Mouse (Mus musculus) spleen, adult 2 months (tissue): ENCODE measurements around the gene Dnajc21.

ENCODE experiments used
- CTCF ChIP-seq: fragments of 200-500 bp; IDR thresholded peaks from 2 replicates; pipeline ENCODE4 v1.5.1; 2011; ENCODE audit warnings: mild to moderate bottlenecking, inconsistent platforms; ENCODE audit not compliant: insufficient read depth, insufficient read length, insufficient replicate concordance; ENCODE audit errors: extremely low read depth
- POLR2A ChIP-seq: fragments of 200-500 bp; IDR thresholded peaks from 2 replicates; pipeline ENCODE4 v1.6.1; 2011; ENCODE audit warnings: low read depth, low read length, inconsistent platforms

DNA sequence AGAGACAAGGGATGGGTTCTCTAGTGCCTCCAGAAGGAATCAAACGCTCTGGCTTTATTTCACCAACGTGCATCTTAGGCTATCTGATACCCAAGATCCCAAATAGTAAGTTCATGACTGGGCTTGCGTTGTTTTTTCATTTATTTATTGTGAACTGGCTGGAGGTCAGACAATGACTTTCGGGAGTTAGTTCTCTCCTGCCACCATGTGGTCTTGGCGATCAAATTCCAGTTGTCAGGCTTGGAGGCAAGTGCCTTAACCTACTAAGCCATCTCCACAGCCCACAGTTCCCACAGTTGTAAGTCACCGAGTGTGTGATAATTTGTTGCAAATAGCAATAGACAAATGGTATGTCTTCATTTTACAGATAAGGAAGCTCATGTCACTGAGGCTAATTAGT lies 30.4 kb downstream of the Dnajc21 start:
- TF ChIP-seq CTCF (no peak), POLR2A (no peak)
